Mouse (Mus musculus) CD8-positive naive resting alpha-beta T cell, adult 57 days (primary cell): ENCODE measurements around the gene Zfp36l2. TPM values are rescaled to one million over a fixed set of nuclear protein-coding genes. Genes with fewer than 3 reads are reported as not detected.

Experiments
- total RNA-seq: library from RNA; stranded (reverse); gene quantifications from one replicate; pipeline ENCODE4 v1.2.4, GENCODE M21; 2023

Gene Zfp36l2
- total RNA-seq, result 627 TPM

GRCm38 (mm10) chr17:84187727-84188373 lies at the start of gene Zfp36l2:
Zfp36l2 (minus strand) TSS chr17:84187947.

